Mouse (Mus musculus) small intestine, adult 2 months (tissue): Measurements from ENCODE around the gene Mcrs1. TPM values are rescaled to one million over a fixed set of nuclear protein-coding genes. Genes with fewer than 3 reads are reported as not detected.

ENCODE experiments used
- H3K27ac ChIP-seq: fragments of 200-500 bp; 2 replicates; pipeline ENCODE4 v1.5.1; 2012; ENCODE audit warnings: low read depth, low read length, control low read depth, inconsistent platforms; ENCODE audit not compliant: insufficient read depth
- H3K27me3 ChIP-seq: fragments of 200-500 bp; 2 replicates; pipeline ENCODE4 v1.6.1; 2012; ENCODE audit warnings: mild to moderate bottlenecking, moderate library complexity, low read length, inconsistent platforms; ENCODE audit not compliant: control insufficient read depth, insufficient read depth
- H3K36me3 ChIP-seq: fragments of 200-500 bp; 2 replicates; pipeline ENCODE4 v1.6.1; 2012; ENCODE audit warnings: mild to moderate bottlenecking, low read length, control low read depth, inconsistent platforms; ENCODE audit not compliant: control insufficient read depth, insufficient read depth
- H3K4me1 ChIP-seq: fragments of 200-500 bp; 2 replicates; pipeline ENCODE4 v1.6.1; 2012; ENCODE audit warnings: low read length, inconsistent platforms, mixed read lengths; ENCODE audit not compliant: control insufficient read depth, insufficient read depth, insufficient read length
- H3K4me3 ChIP-seq: fragments of 200-500 bp; 2 replicates; pipeline ENCODE4 v1.5.1; 2012; ENCODE audit warnings: low read depth, mild to moderate bottlenecking, control low read depth, inconsistent platforms, low read length, moderate library complexity
- CTCF ChIP-seq: fragments of 200-500 bp; IDR thresholded peaks from 2 replicates; pipeline ENCODE4 v1.5.1; 2012; ENCODE audit warnings: low read depth, mild to moderate bottlenecking, control low read depth, inconsistent platforms, low read length, moderate library complexity, mixed read lengths; ENCODE audit not compliant: insufficient replicate concordance, insufficient read length; ENCODE audit errors: extremely low read depth
- POLR2A ChIP-seq: fragments of 200-500 bp; IDR thresholded peaks from 2 replicates; pipeline ENCODE4 v1.6.1; 2012; ENCODE audit warnings: low read depth, mild to moderate bottlenecking, control low read depth, inconsistent platforms, low read length, moderate library complexity
- WGBS: fragments of 180-500 bp; shearing (Covaris S2); methylation state at CpG from one replicate; pipeline ENCODE4 v1.1.7; 2018; 5-methylcytosine and 5-hydroxymethylcytosine counted together
- polyA plus RNA-seq: library from polyadenylated mRNA; depleted of rRNA; stranded (reverse); fragments of >200 nt; gene quantifications from 2 replicates; pipeline ENCODE4 v1.2.3, GENCODE M21; 2012; rRNA removed

The Mcrs1 gene
- polyA plus RNA-seq, 1 experiment: 96.6 TPM

- no peaks in the 10 kb centered on the region for H3K4me1 ChIP-seq
- TF ChIP-seq CTCF (no peak), POLR2A (no peak)
- 86% methylated on average over 10 of the region's 10 CpGs for WGBS
- no peak overlapping the region for H3K27ac ChIP-seq
- H3K4me3 ChIP-seq: no peak overlapping the region
- no peaks in the 10 kb centered on the region for H3K27me3 ChIP-seq
- H3K36me3 ChIP-seq: peaks cover 14% of the 10 kb centered on the region
Observed at GRCm38 (mm10) chr15:99213183-99213582, 38.6 kb downstream of the Mcrs1 start.

- H3K4me1 ChIP-seq: no peaks in the 10 kb centered on the region
- TF ChIP-seq POLR2A (no peak), CTCF (no peak)
- WGBS: 89% methylated on average over 8 of the region's 8 CpGs
- no peak overlapping the region for H3K4me3 ChIP-seq
- no peaks in the 10 kb centered on the region for H3K27me3 ChIP-seq
- H3K27ac ChIP-seq: no peak overlapping the region
- H3K36me3 ChIP-seq: peaks cover 9% of the 10 kb centered on the region
Observed at GRCm38 (mm10) chr15:99205959-99206358, 45.8 kb downstream of the Mcrs1 start.

GRCm38 (mm10) chr15:99198761-99199160 is 53.0 kb downstream of the Mcrs1 start:
- H3K36me3 ChIP-seq: peaks cover 2% of the 10 kb centered on the region; the same call in 1 of the 2 replicates
- no peaks in the 10 kb centered on the region for H3K4me1 ChIP-seq
- no peak for TF ChIP-seq POLR2A
- no peak for TF ChIP-seq CTCF
- H3K27ac ChIP-seq: no peak overlapping the region
- H3K27me3 ChIP-seq: no peaks in the 10 kb centered on the region
- no peak overlapping the region for H3K4me3 ChIP-seq

- peaks cover 7% of the 10 kb centered on the region for H3K36me3 ChIP-seq
Observed at GRCm38 (mm10) chr15:99195043-99195442, 56.7 kb downstream of the Mcrs1 start.

GRCm38 (mm10) chr15:99194358-99194757 is 57.4 kb downstream of the Mcrs1 start:
- TF ChIP-seq CTCF (no peak), POLR2A (no peak)
- Histone ChIP-seq H3K4me3 (no peak overlapping the region), H3K27ac (no peak overlapping the region), H3K4me1 (no peaks in the 10 kb centered on the region), H3K36me3 (peaks cover 5% of the 10 kb centered on the region), H3K27me3 (no peaks in the 10 kb centered on the region)
- WGBS: 87% methylated on average over 10 of the region's 10 CpGs

More at GRCm38 (mm10) chr15:99195043-99195442, 56.7 kb downstream of the Mcrs1 start:
- H3K4me3 ChIP-seq: no peak overlapping the region
- WGBS: 42% methylated on average over 6 of the region's 6 CpGs
- no peaks in the 10 kb centered on the region for H3K27me3 ChIP-seq
- no peaks in the 10 kb centered on the region for H3K4me1 ChIP-seq
- TF ChIP-seq POLR2A (no peak), CTCF (no peak)
- no peak overlapping the region for H3K27ac ChIP-seq

Other genes with a start within 250 kb of the Mcrs1 start
- 252 and 382 TPM in 2 replicates for gene Tuba1c, start 222.1 kb downstream of the Mcrs1 start, polyA plus RNA-seq
- gene Prph, start 196.8 kb downstream of the Mcrs1 start, polyA plus RNA-seq: 4.6 and 4.8 TPM in 2 replicates
- gene Troap, start 177.4 kb downstream of the Mcrs1 start, polyA plus RNA-seq: 5.3 and 9.0 TPM in 2 replicates
- gene C1ql4, start 164.1 kb downstream of the Mcrs1 start, polyA plus RNA-seq: not detected in 2 replicates
- 24.6 and 43.2 TPM in 2 replicates for gene Dnajc22, start 158.8 kb downstream of the Mcrs1 start, polyA plus RNA-seq
- gene Spats2, start 126.0 kb downstream of the Mcrs1 start, polyA plus RNA-seq: 1.6 and 3.9 TPM in 2 replicates
- gene Kcnh3, start 27.1 kb downstream of the Mcrs1 start, polyA plus RNA-seq: 0.56 and 3.0 TPM in 2 replicates
- 14.4 and 20.8 TPM in 2 replicates for gene Prpf40b, start 43.1 kb upstream of the Mcrs1 start, polyA plus RNA-seq
- gene Fam186b, start 43.9 kb upstream of the Mcrs1 start, polyA plus RNA-seq: not detected in 2 replicates
- gene Fmnl3, start 118.5 kb upstream of the Mcrs1 start, polyA plus RNA-seq: 4.2 and 8.2 TPM in 2 replicates
- 672 and 1,662 TPM in 2 replicates for gene Tmbim6, start 140.9 kb upstream of the Mcrs1 start, polyA plus RNA-seq
- gene Nckap5l, start 205.8 kb upstream of the Mcrs1 start, polyA plus RNA-seq: 1.8 and 3.1 TPM in 2 replicates
- gene Bcdin3d, start 222.8 kb upstream of the Mcrs1 start, polyA plus RNA-seq: 2.7 and 5.2 TPM in 2 replicates